Mouse (Mus musculus) midbrain, embryonic 12.5 days (tissue): Measurements from ENCODE around the gene Dhdh. TPM values are rescaled to one million over a fixed set of nuclear protein-coding genes. Genes with fewer than 3 reads are reported as not detected.

ENCODE experiments used
- ATAC-seq: fragments of 200-750 bp; cut with Nextera tagmentation; 2 replicates; pipeline ENCODE4 v1.8.0; 2017; ENCODE audit warnings: low read depth, moderate TSS enrichment, moderate library complexity; ENCODE audit not compliant: low FRiP score
- H3K27ac ChIP-seq: fragments of 300-500 bp; sonication (generic); replicated peaks from 2 replicates; pipeline ENCODE4 v1.5.1; 2016; ENCODE audit warnings: mild to moderate bottlenecking
- H3K27me3 ChIP-seq: fragments of 300-500 bp; sonication (generic); 2 replicates; pipeline ENCODE4 v1.6.1; 2016; ENCODE audit warnings: mild to moderate bottlenecking
- H3K36me3 ChIP-seq: fragments of 300-500 bp; sonication (generic); 2 replicates; pipeline ENCODE4 v1.6.1; 2016
- H3K4me1 ChIP-seq: fragments of 300-500 bp; sonication (generic); 2 replicates; pipeline ENCODE4 v1.6.1; 2016
- H3K4me2 ChIP-seq: fragments of 300-500 bp; sonication (generic); replicated peaks from 2 replicates; pipeline ENCODE4 v1.6.1; 2016; ENCODE audit warnings: mild to moderate bottlenecking, moderate library complexity
- H3K4me3 ChIP-seq: fragments of 300-500 bp; sonication (generic); 2 replicates; pipeline ENCODE4 v1.5.1; 2016; ENCODE audit warnings: mild to moderate bottlenecking
- H3K9ac ChIP-seq: fragments of 300-500 bp; sonication (generic); replicated peaks from 2 replicates; pipeline ENCODE4 v1.6.1; 2016; ENCODE audit warnings: mild to moderate bottlenecking, moderate library complexity
- H3K9me3 ChIP-seq: fragments of 300-500 bp; sonication (generic); 2 replicates; pipeline ENCODE4 v1.6.1; 2016; ENCODE audit warnings: mild to moderate bottlenecking
- WGBS: fragments of 180-500 bp; shearing (Covaris S2); methylation state at CpG from one replicate; pipeline ENCODE4 v1.1.7; 2016; 5-methylcytosine and 5-hydroxymethylcytosine counted together
- polyA plus RNA-seq: library from polyadenylated mRNA; unstranded; fragments of >200 nt; fragmentation: Nextera tagmentation; extraction: Ambion mirVana; gene quantifications from 2 replicates; pipeline ENCODE4 v1.2.1, GENCODE M21; 2016

The Dhdh gene
- polyA plus RNA-seq, 1 experiment from 2014 or later: 3.6 TPM

GRCm38 (mm10) chr7:45456721-45457203 lies 31.8 kb downstream of the Dhdh start:
- Histone ChIP-seq H3K4me3 (peak overlapping the region; percentile 87), H3K9me3 (no peaks in the 10 kb centered on the region), H3K4me2 (peak overlapping the region; percentile 82), H3K4me1 (peaks cover 37% of the 10 kb centered on the region), H3K27me3 (no peaks in the 10 kb centered on the region), H3K36me3 (peaks cover 54% of the 10 kb centered on the region), H3K9ac (peak overlapping the region; percentile 91; the same call in 1 of the 2 replicates), H3K27ac (peak overlapping the region; percentile 44)
- ATAC-seq: no peak
- WGBS: 57% methylated on average over 9 of the region's 9 CpGs

DNA sequence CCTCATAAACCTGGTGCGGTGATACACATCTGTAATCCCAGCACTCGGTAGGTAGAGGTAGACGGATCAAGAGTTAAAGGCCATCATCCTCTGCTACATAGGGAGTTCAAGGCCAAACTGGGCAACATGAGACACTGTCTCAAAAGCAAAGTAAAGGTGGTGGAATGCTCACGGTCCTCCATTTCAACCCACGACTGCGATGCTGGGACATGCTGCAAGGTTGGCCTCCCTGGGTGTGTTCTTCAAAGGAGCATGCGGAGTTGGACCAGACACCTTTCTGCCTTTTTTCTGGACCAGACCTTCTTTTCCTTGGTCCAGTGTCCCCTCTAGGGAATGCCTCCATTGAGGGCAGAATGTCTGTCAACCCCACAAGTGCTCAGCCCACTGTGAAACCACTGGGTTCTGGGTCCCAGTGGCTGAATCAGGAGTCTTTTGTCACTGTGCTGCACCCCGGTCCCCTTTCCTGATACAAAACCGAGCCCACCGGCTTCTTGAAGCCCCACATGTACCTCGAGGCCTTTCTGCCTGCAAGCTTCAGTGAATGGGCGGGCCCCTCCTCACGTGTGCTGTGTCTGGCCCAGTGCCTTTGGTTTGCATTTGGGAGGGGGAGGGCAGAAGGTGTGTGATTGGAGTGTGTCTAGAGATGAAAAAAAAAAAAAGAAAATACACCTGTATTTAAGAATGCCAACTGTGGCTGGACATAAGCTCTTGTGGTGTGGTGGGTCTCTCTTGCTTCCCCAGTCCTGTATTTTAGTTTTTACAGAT lies 32.5 kb downstream of the Dhdh start:
- Histone ChIP-seq H3K27me3 (no peaks in the 10 kb centered on the region), H3K4me1 (peaks cover 32% of the 10 kb centered on the region), H3K4me3 (no peak overlapping the region), H3K27ac (peak overlapping the region; percentile 44; the same call in 1 of the 2 replicates), H3K36me3 (peaks cover 57% of the 10 kb centered on the region), H3K9ac (no peak overlapping the region), H3K4me2 (no peak overlapping the region), H3K9me3 (no peaks in the 10 kb centered on the region)
- WGBS: 82% methylated on average over 13 of the region's 13 CpGs
- no peak for ATAC-seq

- Histone ChIP-seq H3K9me3 (no peaks in the 10 kb centered on the region), H3K4me2 (no peak overlapping the region), H3K27me3 (no peaks in the 10 kb centered on the region), H3K4me1 (peaks cover 21% of the 10 kb centered on the region), H3K4me3 (no peak overlapping the region), H3K36me3 (peaks cover 54% of the 10 kb centered on the region), H3K9ac (no peak overlapping the region), H3K27ac (no peak overlapping the region)
- ATAC-seq: no peak
- 94% methylated on average over 15 of the region's 15 CpGs for WGBS
Measured at GRCm38 (mm10) chr7:45454971-45455370, 33.6 kb downstream of the Dhdh start.

- H3K27me3 ChIP-seq: no peaks in the 10 kb centered on the region
- H3K9ac ChIP-seq: no peak overlapping the region
- WGBS: 56% methylated on average over 23 of the region's 23 CpGs
- 0 out of 2 replicates have a peak, but pooled peaks cover under 1% of the 10 kb centered on the region for H3K4me1 ChIP-seq
- no peak overlapping the region for H3K27ac ChIP-seq
- H3K4me2 ChIP-seq: no peak overlapping the region
- no peaks in the 10 kb centered on the region for H3K9me3 ChIP-seq
- peaks cover 52% of the 10 kb centered on the region for H3K36me3 ChIP-seq
- H3K4me3 ChIP-seq: no peak overlapping the region
- peak; percentile 74 for ATAC-seq
Measured at GRCm38 (mm10) chr7:45451344-45451982, 37.1 kb downstream of the Dhdh start.

- Histone ChIP-seq H3K4me3 (no peak overlapping the region), H3K9ac (no peak overlapping the region), H3K4me2 (no peak overlapping the region), H3K27me3 (no peaks in the 10 kb centered on the region), H3K9me3 (no peaks in the 10 kb centered on the region), H3K27ac (no peak overlapping the region), H3K36me3 (peaks cover 53% of the 10 kb centered on the region), H3K4me1 (no peaks in the 10 kb centered on the region)
- WGBS: 89% methylated on average over 1 of the region's 1 CpGs
- no peak for ATAC-seq
Measured at GRCm38 (mm10) chr7:45449974-45450373, 38.6 kb downstream of the Dhdh start.

DNA sequence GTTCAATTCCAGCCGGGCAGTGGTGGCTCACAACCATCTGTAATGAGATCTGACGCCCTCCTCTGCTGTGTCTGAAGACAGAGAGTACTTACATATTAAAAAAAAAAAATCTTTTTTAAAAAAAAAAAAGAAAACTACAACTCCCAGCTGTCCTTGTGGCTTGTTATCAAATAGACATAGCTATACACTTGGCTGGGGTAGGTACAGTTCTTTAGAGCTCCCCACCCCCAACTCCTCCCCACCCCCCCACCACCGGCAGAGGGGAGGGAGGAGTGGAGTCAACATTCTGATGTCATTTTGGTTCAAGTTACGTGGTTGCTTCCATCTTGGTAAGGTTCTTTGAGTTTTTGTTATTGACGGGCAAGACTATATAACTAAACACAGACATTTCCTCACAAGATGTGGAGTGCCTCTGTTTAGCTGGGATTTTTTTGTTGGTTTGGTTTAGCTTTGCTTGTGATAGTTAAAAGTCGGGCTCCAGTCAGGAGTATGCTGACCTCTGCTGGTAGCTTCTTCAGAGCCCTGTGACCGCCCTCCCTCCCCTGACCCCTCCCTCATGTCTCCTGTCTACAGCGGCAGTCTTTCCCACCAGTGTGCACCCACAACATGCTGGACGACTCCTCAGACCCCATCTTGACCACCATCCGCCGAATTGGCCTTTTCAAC lies 41.1 kb downstream of the Dhdh start:
- no peaks in the 10 kb centered on the region for H3K9me3 ChIP-seq
- ATAC-seq: no peak
- WGBS: 41% methylated on average over 11 of the region's 11 CpGs
- peaks cover 55% of the 10 kb centered on the region for H3K36me3 ChIP-seq
- no peak overlapping the region for H3K4me2 ChIP-seq
- no peak overlapping the region for H3K27ac ChIP-seq
- no peak overlapping the region for H3K4me3 ChIP-seq
- no peaks in the 10 kb centered on the region for H3K4me1 ChIP-seq
- H3K9ac ChIP-seq: no peak overlapping the region
- no peaks in the 10 kb centered on the region for H3K27me3 ChIP-seq

DNA sequence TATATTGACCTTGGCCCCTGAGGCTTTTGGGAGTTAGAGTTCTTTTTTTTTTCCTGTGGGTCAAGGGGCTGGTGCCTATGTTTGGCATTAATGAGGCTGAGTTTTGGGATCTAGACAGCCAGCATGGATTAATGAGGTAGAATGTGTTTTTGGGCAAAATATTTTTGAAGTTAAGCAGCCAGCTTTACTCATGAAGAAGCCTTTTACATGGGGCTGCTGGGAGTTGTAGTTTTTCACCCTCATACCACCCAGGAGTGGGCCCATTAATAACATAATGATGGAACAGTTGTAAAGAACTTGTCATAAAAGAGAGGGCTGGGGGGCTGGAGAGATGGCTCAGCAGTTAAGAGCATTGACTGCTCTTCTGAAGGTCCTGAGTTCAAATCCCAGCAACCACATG lies 42.0 kb downstream of the Dhdh start:
- Histone ChIP-seq H3K9me3 (no peaks in the 10 kb centered on the region), H3K36me3 (peaks cover 51% of the 10 kb centered on the region)

GRCm38 (mm10) chr7:45443526-45444420 lies 44.8 kb downstream of the Dhdh start:
- no peak overlapping the region for H3K4me2 ChIP-seq
- no peak overlapping the region for H3K4me3 ChIP-seq
- H3K36me3 ChIP-seq: peaks cover 64% of the 10 kb centered on the region
- no peaks in the 10 kb centered on the region for H3K9me3 ChIP-seq
- H3K9ac ChIP-seq: no peak overlapping the region
- WGBS: 92% methylated on average over 22 of the region's 22 CpGs
- H3K27ac ChIP-seq: no peak overlapping the region
- no peaks in the 10 kb centered on the region for H3K4me1 ChIP-seq
- H3K27me3 ChIP-seq: no peaks in the 10 kb centered on the region
- ATAC-seq: no peak

More for the DNA sequence above, 42.0 kb downstream of the Dhdh start:
- Histone ChIP-seq H3K4me2 (no peak overlapping the region), H3K4me1 (no peaks in the 10 kb centered on the region), H3K27me3 (no peaks in the 10 kb centered on the region), H3K27ac (no peak overlapping the region), H3K4me3 (no peak overlapping the region), H3K9ac (no peak overlapping the region)
- no peak for ATAC-seq

- Histone ChIP-seq H3K27me3 (no peaks in the 10 kb centered on the region; the same call in 1 of the 2 replicates), H3K36me3 (peaks cover 25% of the 10 kb centered on the region), H3K4me1 (peaks cover 39% of the 10 kb centered on the region), H3K4me3 (no peak within 1 kb of the TSS), H3K27ac (no peak within 1 kb of the TSS), H3K4me2 (0 out of 2 replicates have a peak within 1 kb of the TSS, but pooled peaks have one; percentile 6), H3K9me3 (no peaks in the 10 kb centered on the region), H3K9ac (peak within 1 kb of the TSS; percentile 28; the same call in 1 of the 2 replicates)
- no peak for ATAC-seq
- WGBS: 18% methylated on average over 19 of the region's 19 CpGs
Measured at GRCm38 (mm10) chr7:45437521-45438276, 50.9 kb downstream of the Dhdh start, which contains the start of gene Ruvbl2. TSS of gene Ruvbl2 (minus strand) at chr7:45438096.

DNA sequence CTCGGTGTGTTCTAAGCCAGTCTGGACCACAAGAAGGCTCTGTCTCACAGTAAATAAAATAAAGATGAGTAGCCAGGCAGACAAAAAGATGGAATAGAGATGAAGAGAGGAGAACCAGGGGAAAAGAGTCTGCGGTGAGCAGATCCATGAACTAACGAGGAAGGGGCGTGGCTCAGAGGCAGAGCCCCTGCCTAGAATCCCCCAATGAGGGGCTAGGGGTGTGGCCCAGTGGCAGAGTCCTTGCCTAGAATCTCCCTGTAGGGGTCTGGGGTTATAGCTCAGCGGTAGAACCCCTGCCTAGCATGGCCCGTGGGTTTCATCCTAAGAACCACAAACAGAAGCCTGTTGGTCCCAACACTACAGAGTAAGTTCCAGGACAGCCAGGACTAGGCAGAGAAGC lies 51.6 kb downstream of the Dhdh start:
- Histone ChIP-seq H3K36me3 (peaks cover 30% of the 10 kb centered on the region), H3K27me3 (no peaks in the 10 kb centered on the region; the same call in 1 of the 2 replicates), H3K9ac (peak overlapping the region; percentile 28; the same call in 1 of the 2 replicates), H3K4me3 (no peak overlapping the region), H3K4me2 (no peak overlapping the region), H3K27ac (no peak overlapping the region), H3K9me3 (no peaks in the 10 kb centered on the region), H3K4me1 (peaks cover 41% of the 10 kb centered on the region)
- WGBS: 34% methylated on average over 6 of the region's 6 CpGs
- no peak for ATAC-seq
